Mouse (Mus musculus) ES-Bruce4 (cell line): ENCODE data around the gene Acsm5.

Experiments used
- CTCF ChIP-seq: IDR thresholded peaks from one replicate; pipeline ENCODE4 v1.8.1; 2011; ENCODE audit warnings: low read depth, low read length
- EP300 ChIP-seq: IDR thresholded peaks from 2 replicates; pipeline ENCODE4 v1.6.1; 2011; ENCODE audit warnings: low read depth, low read length; ENCODE audit not compliant: insufficient read depth
- POLR2A ChIP-seq: IDR thresholded peaks from one replicate; pipeline ENCODE4 v1.8.1; 2011; ENCODE audit warnings: low read length; ENCODE audit not compliant: insufficient read depth

DNA sequence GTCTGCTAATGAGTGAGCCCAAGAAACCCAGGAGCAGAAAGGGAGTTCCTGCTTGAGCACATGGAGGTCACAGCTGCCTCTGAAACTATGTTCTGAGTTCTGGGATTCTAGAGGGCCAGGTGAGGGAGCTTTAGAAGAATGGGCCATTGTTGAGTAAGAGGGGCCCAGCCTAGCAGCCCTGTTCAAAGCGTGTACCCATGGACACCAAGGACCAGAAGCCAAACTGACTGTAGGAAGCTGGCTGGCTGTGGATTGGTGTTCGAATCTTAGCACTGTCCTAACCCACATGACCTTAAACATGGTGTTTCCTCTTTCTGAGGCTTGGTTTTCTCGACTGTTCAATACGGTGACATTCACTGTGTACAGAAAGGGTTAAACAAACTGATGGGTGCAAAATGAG lies 4.1 kb downstream of the Acsm5 start, which contains the start of gene Pdilt:
- TF ChIP-seq POLR2A: no peak
- TF ChIP-seq CTCF: no peak
- no peak for TF ChIP-seq EP300
